7 mouse cellular contexts compared by ENCODE assay signal in the genomic region with DNA sequence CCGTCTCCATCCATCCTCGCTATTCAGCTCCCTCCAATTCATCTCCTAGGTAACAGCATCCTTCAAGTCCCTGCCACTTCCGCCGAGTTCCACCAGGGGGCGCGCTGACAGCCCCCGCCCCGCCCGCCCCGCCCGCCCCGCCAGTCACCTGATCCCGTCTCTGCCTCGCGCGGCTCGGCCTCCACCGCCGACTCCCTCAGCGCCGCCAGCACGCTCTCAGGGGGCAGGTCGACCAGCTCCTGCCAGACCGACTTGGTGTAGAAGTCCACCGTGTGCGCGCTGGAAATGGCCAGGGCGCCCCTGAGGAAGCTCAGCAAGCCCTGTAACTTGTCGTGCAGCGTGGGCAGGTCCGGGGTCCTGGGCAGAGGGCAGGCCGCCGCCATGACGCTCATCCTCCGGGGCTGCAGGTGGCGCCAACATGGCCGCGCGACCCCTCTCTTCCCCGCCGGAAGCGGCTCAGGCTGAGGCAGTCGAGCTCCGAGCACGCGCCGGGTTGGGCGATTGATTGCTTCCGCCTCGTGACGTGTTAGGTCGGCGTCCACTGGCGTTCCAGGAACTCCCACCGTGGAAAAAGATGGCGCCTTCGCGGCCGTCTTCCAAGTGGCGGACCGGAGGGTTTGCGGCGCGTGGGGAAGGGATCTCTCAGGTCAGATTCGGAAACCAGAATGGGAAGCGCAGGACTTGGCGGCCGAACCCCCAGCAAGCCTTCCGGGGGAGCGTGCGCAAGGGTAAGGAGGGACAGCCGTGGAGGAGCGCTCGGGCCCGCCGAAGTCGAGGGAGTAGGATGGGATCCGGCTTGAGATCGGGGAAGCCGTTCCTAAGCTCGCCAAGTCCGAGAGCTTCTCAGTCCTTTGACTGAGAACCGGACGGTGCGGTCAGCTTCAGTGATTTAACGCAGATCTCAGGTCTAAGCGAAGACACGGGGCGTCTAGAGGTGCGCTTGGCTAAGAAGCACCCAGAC. TPM values are rescaled to one million over a fixed set of nuclear protein-coding genes. Genes with fewer than 3 reads are reported as not detected.
DNase-seq lines count a peak whose midpoint lies in the region; ATAC-seq lines count a peak whose summit lies in the region.

A gene (plus strand): TSS at position 140 of the 961 bp plus-strand sequence.
A gene (minus strand): TSS at position 453 of the 961 bp plus-strand sequence.

- under 1% methylated on average over 85 of the region's 90 CpGs for WGBS in intestine, embryonic 16.5 days
- under 1% methylated on average over 88 of the region's 90 CpGs for WGBS in midbrain, embryonic 11.5 days

- peak within 1 kb of the TSS; percentile 85 for H3K4me3 ChIP-seq in intestine, embryonic 16.5 days (ENCODE audit: low read length)
- H3K4me3 ChIP-seq in midbrain, embryonic 11.5 days (ENCODE audit: low read depth, low read length), result peak within 1 kb of the TSS; percentile 78

- intact Hi-C loops in left cerebral cortex, postnatal 36 days (cut with DNase I), result loop anchor here (10.0 kb wide), 1 partner anchor 634 kb away; a partner anchor contains a TSS

- peaks cover 7% of the 10 kb centered on the region; the same call in 1 of the 2 replicates for H3K36me3 ChIP-seq in intestine, embryonic 16.5 days (ENCODE audit: control insufficient read depth, insufficient read depth, low read length)
- H3K36me3 ChIP-seq in midbrain, embryonic 11.5 days (ENCODE audit: control insufficient read depth, insufficient read depth, low read length), result peaks cover 5% of the 10 kb centered on the region; the same call in 1 of the 2 replicates

- peaks cover 6% of the 10 kb centered on the region for H3K4me1 ChIP-seq in intestine, embryonic 16.5 days (ENCODE audit: control insufficient read depth, insufficient read depth, low read length)
- peaks cover 3% of the 10 kb centered on the region; the same call in 1 of the 2 replicates for H3K4me1 ChIP-seq in midbrain, embryonic 11.5 days (ENCODE audit: control insufficient read depth, insufficient read depth, low read length)

- DNase-seq in adrenal gland, adult 8-10 months, result peak; percentile 96
- DNase-seq in embryo, embryonic 9.5 days (ENCODE audit: extremely low spot score), result peak; percentile 96
- DNase-seq in gastrocnemius, postnatal 4 days (ENCODE audit: low spot score in 2 of 2), result peak; percentile 92 to 97
- DNase-seq in left cerebral cortex, postnatal 36 days (ENCODE audit: low spot score in 2 of 2), result peak; percentile 97 to 98
- peak; percentile 100 for DNase-seq in midbrain, embryonic 11.5 days (ENCODE audit: low spot score, missing footprints)
- DNase-seq in skeletal muscle tissue, adult 2 months (ENCODE audit: low read depth, low spot score), result peak; percentile 94

- no peaks in the 10 kb centered on the region for H3K9me3 ChIP-seq in intestine, embryonic 16.5 days (ENCODE audit: control insufficient read depth, low read length)
- H3K9me3 ChIP-seq in midbrain, embryonic 11.5 days (ENCODE audit: control insufficient read depth, low read length), result no peaks in the 10 kb centered on the region

- peak within 1 kb of the TSS; percentile 71 for H3K4me2 ChIP-seq in intestine, embryonic 16.5 days (ENCODE audit: low read depth, low read length)
- H3K4me2 ChIP-seq in midbrain, embryonic 11.5 days, result peak within 1 kb of the TSS; percentile 66

- H3K27ac ChIP-seq in intestine, embryonic 16.5 days (ENCODE audit: low read length), result peak within 1 kb of the TSS; percentile 97
- H3K27ac ChIP-seq in midbrain, embryonic 11.5 days (ENCODE audit: low read depth, low read length), result peak within 1 kb of the TSS; percentile 92

- H3K9ac ChIP-seq in intestine, embryonic 16.5 days (ENCODE audit: low read depth, low read length), result peak within 1 kb of the TSS; percentile 94
- H3K9ac ChIP-seq in midbrain, embryonic 11.5 days (ENCODE audit: low read length), result peak within 1 kb of the TSS; percentile 92

- no peaks in the 10 kb centered on the region for H3K27me3 ChIP-seq in intestine, embryonic 16.5 days (replicated peaks; ENCODE audit: control insufficient read depth, insufficient read depth, low read length)
- H3K27me3 ChIP-seq in midbrain, embryonic 11.5 days (ENCODE audit: control insufficient read depth, insufficient read depth, low read length), result no peaks in the 10 kb centered on the region

- ATAC-seq in intestine, embryonic 16.5 days, result peak; percentile 98
- ATAC-seq in midbrain, embryonic 11.5 days (ENCODE audit: low FRiP score), result peak; percentile 99

RNA-seq across cellular contexts. Expression of the first gene that starts in this region (rescaled TPM):
- 10 to 100 TPM; 17.0 to 24.2 (median 21.6) TPM for total RNA-seq in adrenal gland, adult 8-10 months (2022)
- total RNA-seq in gastrocnemius, postnatal 4 days (2021), result 10 to 100 TPM; 19.7 to 20.0 TPM
- polyA plus RNA-seq in intestine, embryonic 16.5 days (2015; fragmentation: Nextera tagmentation; extraction: Ambion mirVana), result 56.7 and 59.9 TPM in 2 replicates
- total RNA-seq in left cerebral cortex, postnatal 36 days (2021), result 10 to 100 TPM; 18.4 to 19.4 TPM
- 55.3 and 62.6 TPM in 2 replicates for polyA plus RNA-seq in midbrain, embryonic 11.5 days (2014; fragmentation: Nextera tagmentation; extraction: Ambion mirVana)

RNA-seq across cellular contexts. Expression of the second gene that starts in this region (rescaled TPM):
- total RNA-seq in adrenal gland, adult 8-10 months (2022), result 10 to 100 TPM in 1 of 4 experiments, 1 to 10 TPM in 3; 7.8 to 11.1 (median 9.0) TPM
- total RNA-seq in gastrocnemius, postnatal 4 days (2021), result 1 to 10 TPM; 8.2 to 8.4 TPM
- 11.3 and 11.6 TPM in 2 replicates for polyA plus RNA-seq in intestine, embryonic 16.5 days (2015; fragmentation: Nextera tagmentation; extraction: Ambion mirVana)
- 1 to 10 TPM; 7.7 to 8.2 TPM for total RNA-seq in left cerebral cortex, postnatal 36 days (2021)
- 14.4 and 15.8 TPM in 2 replicates for polyA plus RNA-seq in midbrain, embryonic 11.5 days (2014; fragmentation: Nextera tagmentation; extraction: Ambion mirVana)

Comparison
In these comparisons a context has a peak if more than half of its experiments do, and no peak if none do; other contexts are left out.
1. Peak in every context shown above with its lines: DNase-seq, ATAC-seq, H3K4me3 ChIP-seq and H3K27ac ChIP-seq.